ENCODE assay signal across 17 mouse cellular contexts in the genomic region with DNA sequence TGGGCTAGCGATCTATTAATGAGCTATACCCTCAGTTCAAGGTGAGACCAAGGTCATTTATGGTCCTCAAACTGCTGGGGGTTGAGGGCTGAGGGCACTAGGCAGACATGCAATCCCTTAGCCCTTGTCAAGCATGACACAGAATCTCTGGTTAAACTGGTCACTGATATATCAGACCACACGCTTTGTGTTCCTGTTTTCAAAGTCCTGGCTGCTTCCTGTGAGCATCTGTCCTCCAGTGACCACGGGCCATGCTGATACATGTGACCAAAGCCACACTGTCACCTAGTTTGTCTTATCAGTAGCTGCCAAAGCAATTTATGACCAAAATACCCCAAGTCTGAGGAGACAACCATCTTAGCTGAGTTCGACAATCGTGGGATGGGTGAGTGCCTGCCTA.
"Had no signal": no experiment of that assay in that cellular context is flagged by ENCODE, and none has a peak within 500 bp of the region (broad histone marks: within the 10 kb centered on the region; RNA-seq: fewer than 3 reads in every experiment).

No protein-coding gene starts in this region.

- H3K9ac ChIP-seq: kidney, embryonic 15.5 days; limb, embryonic 12.5 days; liver, embryonic 14.5 days; midbrain, embryonic 13.5 days; neural tube, embryonic 12.5 days had no signal

- DNase-seq: kidney, adult 18-20 months; kidney, postnatal 25 days; liver; lung, adult 2 months; lung, postnatal 36 days; retina, postnatal 1 day; right cerebral cortex, postnatal 4 days; spleen, adult 18-20 months; thymus, adult 2 months; thymus, postnatal 36 days had no signal

- ATAC-seq: lung, postnatal 0 days; midbrain, embryonic 13.5 days had no signal

- H3K4me3 ChIP-seq: kidney, embryonic 15.5 days; limb, embryonic 12.5 days; midbrain, embryonic 13.5 days; myocyte; neural tube, embryonic 12.5 days had no signal

- H3K9me3 ChIP-seq: kidney, embryonic 15.5 days; limb, embryonic 12.5 days; midbrain, embryonic 13.5 days; neural tube, embryonic 12.5 days had no signal

- H3K4me1 ChIP-seq: midbrain, embryonic 13.5 days had no signal

- H3K27me3 ChIP-seq: kidney, embryonic 15.5 days; limb, embryonic 12.5 days; midbrain, embryonic 13.5 days; neural tube, embryonic 12.5 days had no signal

- H3K27ac ChIP-seq: kidney, embryonic 15.5 days; limb, embryonic 12.5 days; liver, embryonic 14.5 days; midbrain, embryonic 13.5 days; neural tube, embryonic 12.5 days had no signal
